Mouse (Mus musculus): ENCODE measurements around the gene Capns2. TPM values are rescaled to one million over a fixed set of nuclear protein-coding genes. Genes with fewer than 3 reads are reported as not detected.

The Capns2 gene
- polyA plus RNA-seq (2015; fragmentation: Nextera tagmentation; extraction: Ambion mirVana), result 0.21 and 0.40 TPM in 2 replicates

DNA sequence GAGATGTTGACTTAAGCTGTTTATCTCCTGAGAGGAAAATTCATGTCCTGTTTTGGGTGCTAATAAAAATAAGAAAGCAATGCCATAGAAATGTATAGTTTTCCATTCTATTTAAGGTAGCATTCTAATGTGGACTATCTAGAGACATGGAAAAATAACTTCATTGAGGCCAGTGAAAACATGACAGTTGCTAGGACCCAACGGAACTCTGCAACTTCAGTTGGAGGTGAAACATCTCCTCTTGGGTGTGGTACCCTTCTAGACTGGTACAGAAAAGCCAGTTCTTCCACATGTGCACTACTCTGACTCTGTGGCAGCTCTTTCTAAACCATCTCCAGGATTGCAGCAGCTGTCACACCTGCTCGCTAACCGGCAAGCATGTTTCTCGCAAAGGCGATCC, at the start of gene Capns2:
Gene Capns2 (plus strand): TSS at position 301 of the 400 bp plus-strand sequence.
- H3K27me3 ChIP-seq, result no peaks in the 10 kb centered on the region
- H3K4me1 ChIP-seq, result no peaks in the 10 kb centered on the region
- no peak within 1 kb of the TSS for H3K4me2 ChIP-seq
- H3K36me3 ChIP-seq, result no peaks in the 10 kb centered on the region
- H3K9ac ChIP-seq, result no peak within 1 kb of the TSS
- 92% methylated on average over 5 of the region's 5 CpGs for WGBS
- H3K9me3 ChIP-seq, result no peaks in the 10 kb centered on the region
- no peak for ATAC-seq (ENCODE audit: borderline replicate concordance, extremely low read depth, low FRiP score, low TSS enrichment)
- H3K27ac ChIP-seq, result no peak within 1 kb of the TSS
- no peak within 1 kb of the TSS for H3K4me3 ChIP-seq

DNA sequence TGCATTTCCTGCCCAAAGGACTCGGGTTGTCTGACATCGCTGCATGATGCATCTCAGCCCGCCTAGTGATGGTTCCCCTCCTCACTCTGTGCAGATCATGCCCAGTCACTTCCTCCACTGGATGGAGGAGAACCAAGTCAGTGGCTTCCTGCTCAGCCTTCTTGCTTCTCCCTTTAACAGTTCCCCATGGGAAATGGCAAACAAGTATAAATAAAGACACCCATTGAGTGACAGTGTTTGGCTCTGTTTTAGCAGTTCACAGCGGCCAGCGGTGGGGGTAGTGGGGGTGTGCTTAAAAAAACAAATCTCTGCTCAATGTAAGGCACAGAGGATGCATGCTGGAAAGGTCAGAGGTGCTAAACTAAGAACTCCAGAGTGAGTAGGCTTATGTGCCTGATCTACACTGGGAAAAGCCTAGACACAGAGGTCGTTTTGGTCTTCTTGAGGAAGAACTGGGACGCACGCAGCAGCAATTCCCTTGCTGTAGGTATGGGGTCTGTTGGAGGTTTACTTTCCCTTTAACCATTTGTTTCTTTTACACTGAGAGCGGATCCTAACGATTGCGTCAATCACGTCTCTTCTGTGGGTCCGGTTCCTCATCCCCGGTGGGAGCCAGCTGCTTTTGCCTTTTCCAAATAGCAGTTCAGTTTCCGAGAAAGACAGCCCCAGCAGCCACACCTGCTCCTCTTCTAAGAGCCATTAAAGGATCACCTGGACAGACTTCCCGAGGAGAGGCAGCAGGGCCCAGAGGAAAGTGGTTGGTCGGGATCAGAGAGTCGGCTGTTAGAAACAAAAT, 47.8 kb upstream of the Capns2 start:
- ATAC-seq (ENCODE audit: borderline replicate concordance, extremely low read depth, low FRiP score, low TSS enrichment), result no peak
- H3K4me1 ChIP-seq, result peaks cover 69% of the 10 kb centered on the region
- WGBS, result 34% methylated on average over 18 of the region's 18 CpGs

DNA sequence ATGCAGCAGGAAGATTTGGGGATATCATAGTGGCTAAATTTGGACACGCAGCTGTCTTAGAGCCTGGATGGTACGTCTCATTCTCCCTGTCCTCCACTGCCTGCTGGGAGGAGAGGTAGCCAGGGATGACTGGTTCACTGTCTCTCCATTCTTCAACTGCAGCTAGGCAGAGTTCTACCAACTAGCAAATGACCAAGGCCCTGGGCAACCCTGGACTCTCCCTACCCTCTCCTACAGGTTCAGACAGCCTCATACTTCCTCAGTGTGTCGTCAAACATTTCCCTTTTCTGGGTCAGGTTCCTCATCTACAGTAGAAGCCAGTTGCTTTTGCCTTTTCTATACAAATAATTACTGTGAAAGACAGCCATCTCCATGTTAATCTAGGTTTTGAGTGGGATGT, 46.5 kb upstream of the Capns2 start:
- no peaks in the 10 kb centered on the region for H3K27me3 ChIP-seq
- ATAC-seq (ENCODE audit: borderline replicate concordance, extremely low read depth, low FRiP score, low TSS enrichment), result no peak
- H3K4me3 ChIP-seq, result peak overlapping the region; percentile 60; the same call in 1 of the 2 replicates
- H3K9ac ChIP-seq, result no peak overlapping the region
- H3K36me3 ChIP-seq, result 0 out of 2 replicates have a peak, but pooled peaks cover 9% of the 10 kb centered on the region
- peak overlapping the region; percentile 84; the same call in 1 of the 2 replicates for H3K4me2 ChIP-seq
- 79% methylated on average over 3 of the region's 3 CpGs for WGBS
- no peak overlapping the region for H3K27ac ChIP-seq
- peaks cover 58% of the 10 kb centered on the region for H3K4me1 ChIP-seq
- H3K9me3 ChIP-seq, result no peaks in the 10 kb centered on the region

More for the DNA sequence above, 47.8 kb upstream of the Capns2 start:
- Histone ChIP-seq H3K9ac (no peak overlapping the region), H3K9me3 (no peaks in the 10 kb centered on the region), H3K4me3 (no peak overlapping the region), H3K27me3 (no peaks in the 10 kb centered on the region), H3K36me3 (0 out of 2 replicates have a peak, but pooled peaks cover 9% of the 10 kb centered on the region), H3K27ac (no peak overlapping the region), H3K4me2 (no peak overlapping the region)

DNA sequence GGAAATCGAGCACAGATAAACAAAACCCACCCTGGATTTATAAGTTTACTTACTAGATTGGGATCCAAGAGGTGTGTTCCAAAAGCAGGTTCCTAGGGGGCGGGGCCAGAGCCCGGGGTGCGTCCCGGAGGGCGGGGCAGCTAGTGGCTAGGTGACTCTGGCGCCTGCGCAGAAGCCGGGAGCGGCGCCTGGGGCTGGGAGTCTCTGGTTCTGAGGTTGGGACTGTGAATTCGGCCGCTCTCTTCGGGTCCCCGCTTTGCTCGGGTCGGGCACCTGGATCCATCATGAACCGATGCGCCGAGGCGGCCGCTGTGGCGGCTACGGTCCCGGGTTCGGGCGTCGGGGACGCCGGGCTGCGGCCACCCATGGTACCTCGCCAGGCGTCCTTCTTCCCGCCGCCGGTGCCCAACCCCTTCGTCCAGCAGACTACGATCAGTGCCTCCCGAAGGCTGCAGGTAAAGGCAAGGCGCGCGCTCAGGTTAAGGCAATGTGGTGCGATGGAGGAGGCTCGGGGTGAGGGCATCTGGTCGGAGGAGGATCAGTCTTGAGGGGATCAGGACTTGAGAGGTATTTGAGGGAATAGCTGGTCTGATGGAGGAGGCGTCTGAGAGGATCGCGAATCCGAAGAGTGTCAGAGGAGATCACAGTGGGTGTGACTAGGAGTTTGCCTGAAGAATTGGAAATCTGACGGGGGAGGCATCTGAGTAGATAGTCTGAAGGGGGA, 45.9 kb upstream of the Capns2 start, which contains the start of gene Lpcat2:
Gene Lpcat2 (plus strand): TSS at position 169 of the 724 bp plus-strand sequence.
- H3K9ac ChIP-seq, result peak within 1 kb of the TSS; percentile 58
- H3K9me3 ChIP-seq, result no peaks in the 10 kb centered on the region
- H3K27ac ChIP-seq, result no peak within 1 kb of the TSS
- 0 out of 2 replicates have a peak, but pooled peaks cover 9% of the 10 kb centered on the region for H3K36me3 ChIP-seq
- H3K4me1 ChIP-seq, result peaks cover 52% of the 10 kb centered on the region
- WGBS, result 2% methylated on average over 50 of the region's 50 CpGs
- H3K4me3 ChIP-seq, result peak within 1 kb of the TSS; percentile 60
- ATAC-seq (ENCODE audit: borderline replicate concordance, extremely low read depth, low FRiP score, low TSS enrichment), result peak; percentile 36; the same call in 1 of the 2 replicates
- peak within 1 kb of the TSS; percentile 84 for H3K4me2 ChIP-seq
- no peaks in the 10 kb centered on the region for H3K27me3 ChIP-seq

DNA sequence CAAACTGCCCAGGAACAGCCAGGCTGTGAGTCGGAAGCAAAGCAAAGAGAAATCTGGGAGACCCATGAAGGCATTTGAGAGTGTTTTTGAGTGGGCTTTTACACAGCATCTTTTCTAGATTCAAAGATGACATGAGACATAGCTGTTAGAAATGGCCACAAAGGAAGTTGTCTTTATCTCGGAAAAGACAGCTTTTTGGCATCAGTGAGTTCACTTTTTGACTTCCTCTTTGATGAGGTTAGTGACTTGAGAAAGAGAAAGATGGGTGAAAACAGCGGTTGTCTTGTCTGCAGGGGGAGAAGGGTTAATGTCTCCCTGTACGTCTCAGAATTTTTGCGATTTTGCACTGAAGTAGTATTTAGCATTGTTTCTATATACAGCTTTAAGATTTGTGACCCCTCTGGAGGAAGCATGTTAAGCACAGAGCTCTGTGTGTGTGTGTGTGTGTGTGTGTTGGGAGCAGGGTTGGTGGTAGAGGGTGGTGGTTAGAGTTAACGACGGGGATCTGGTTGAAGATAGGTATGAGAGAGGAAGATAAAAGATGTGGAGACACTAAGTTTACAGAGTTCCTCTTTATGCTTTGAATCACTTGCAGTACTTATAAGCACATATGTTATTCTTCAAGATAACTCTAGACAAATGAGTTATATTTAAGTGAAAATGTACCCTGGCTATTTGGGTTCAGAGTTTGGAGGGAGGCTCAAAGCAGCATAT, 44.8 kb upstream of the Capns2 start:
- Histone ChIP-seq H3K4me2 (peak overlapping the region; percentile 84), H3K36me3 (0 out of 2 replicates have a peak, but pooled peaks cover 9% of the 10 kb centered on the region), H3K4me1 (peaks cover 41% of the 10 kb centered on the region), H3K9ac (no peak overlapping the region), H3K4me3 (peak overlapping the region; percentile 60; the same call in 1 of the 2 replicates), H3K27ac (no peak overlapping the region), H3K9me3 (no peaks in the 10 kb centered on the region), H3K27me3 (no peaks in the 10 kb centered on the region)
- no peak for ATAC-seq (ENCODE audit: borderline replicate concordance, extremely low read depth, low FRiP score, low TSS enrichment)
- WGBS, result 53% methylated on average over 7 of the region's 7 CpGs

DNA sequence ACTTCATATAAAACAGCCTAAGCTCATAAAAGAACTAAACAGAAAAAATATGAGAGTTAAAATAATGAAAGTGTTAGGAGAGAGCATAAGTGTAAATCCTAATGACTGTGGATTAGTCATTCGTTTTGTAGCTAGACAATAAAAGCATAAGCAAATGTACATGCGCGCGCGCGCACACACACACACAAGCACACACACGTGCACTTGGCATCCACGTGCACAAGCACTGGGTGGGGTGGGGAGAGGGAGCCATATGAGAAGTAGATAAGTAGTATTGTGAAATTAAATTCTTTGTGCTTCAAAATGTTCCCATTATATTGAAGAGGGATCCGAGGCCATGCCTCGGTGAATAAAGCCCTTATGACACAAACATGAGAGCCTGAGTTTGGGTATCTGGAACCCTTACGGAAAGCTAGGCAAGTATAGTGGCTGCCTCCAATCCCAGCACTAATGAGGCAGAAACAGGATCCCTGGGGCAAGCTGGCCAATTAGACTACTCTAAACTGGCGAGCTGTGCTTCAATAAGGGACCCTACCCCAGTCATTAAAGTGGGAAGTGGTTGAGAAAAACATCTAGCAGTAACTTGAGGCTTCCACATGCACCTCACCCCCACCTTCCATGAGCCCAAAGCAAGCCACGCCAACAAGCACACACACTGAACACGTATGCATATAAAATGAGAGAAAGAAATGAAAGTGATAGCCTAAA, 42.6 kb upstream of the Capns2 start:
- no peak for ATAC-seq (ENCODE audit: borderline replicate concordance, extremely low read depth, low FRiP score, low TSS enrichment)
- Histone ChIP-seq H3K4me1 (peaks cover 24% of the 10 kb centered on the region), H3K4me2 (no peak overlapping the region), H3K9ac (no peak overlapping the region), H3K36me3 (0 out of 2 replicates have a peak, but pooled peaks cover 2% of the 10 kb centered on the region), H3K27ac (no peak overlapping the region), H3K27me3 (no peaks in the 10 kb centered on the region), H3K4me3 (no peak overlapping the region), H3K9me3 (no peaks in the 10 kb centered on the region)
- 86% methylated on average over 14 of the region's 14 CpGs for WGBS

DNA sequence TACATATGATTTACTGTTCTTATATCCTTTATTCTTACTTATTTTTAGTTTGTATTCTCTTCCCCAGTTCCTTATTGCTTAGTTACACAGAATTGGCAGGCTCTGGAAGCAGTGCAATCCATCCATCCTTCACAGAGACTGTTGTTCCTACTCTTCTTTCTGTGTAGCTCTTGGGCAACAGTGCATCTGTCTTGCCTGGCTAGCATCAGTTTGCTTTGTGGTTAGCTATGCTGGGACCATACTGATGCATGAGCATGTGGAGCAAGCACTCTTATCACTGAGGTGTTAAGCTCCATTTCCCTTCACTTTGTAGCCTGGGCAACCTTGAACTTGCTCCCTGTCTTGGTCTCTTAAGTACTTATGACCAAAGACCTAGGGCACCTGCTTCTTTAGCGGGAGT, 39.2 kb upstream of the Capns2 start:
- Histone ChIP-seq H3K27me3 (no peaks in the 10 kb centered on the region), H3K36me3 (no peaks in the 10 kb centered on the region), H3K27ac (no peak overlapping the region), H3K4me2 (no peak overlapping the region), H3K4me3 (no peak overlapping the region), H3K9me3 (no peaks in the 10 kb centered on the region), H3K4me1 (no peaks in the 10 kb centered on the region), H3K9ac (no peak overlapping the region)
- ATAC-seq (ENCODE audit: borderline replicate concordance, extremely low read depth, low FRiP score, low TSS enrichment), result no peak
- 92% methylated on average over 1 of the region's 1 CpGs for WGBS

DNA sequence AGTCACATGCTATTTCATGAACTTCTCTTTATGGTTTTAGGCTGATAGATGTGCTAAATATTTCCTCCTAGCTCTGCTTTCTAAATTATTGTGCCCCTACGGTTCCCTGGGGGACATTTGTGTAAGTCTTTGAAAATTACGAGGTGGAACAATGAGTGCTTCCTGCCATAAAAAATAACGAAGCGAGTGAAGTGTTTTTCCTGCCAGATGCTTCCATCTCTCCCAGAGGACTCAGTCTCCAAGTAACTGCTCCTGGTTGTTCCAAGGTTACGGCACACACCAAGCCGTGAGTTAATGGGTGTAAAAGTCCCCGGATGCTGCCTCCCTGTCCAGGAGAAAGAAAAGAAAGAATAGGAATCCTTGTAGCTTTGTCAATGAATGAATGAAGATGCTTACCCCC, 30.9 kb upstream of the Capns2 start:
- Histone ChIP-seq H3K27ac (no peak overlapping the region), H3K4me2 (no peak overlapping the region), H3K4me1 (no peaks in the 10 kb centered on the region), H3K9ac (no peak overlapping the region), H3K27me3 (no peaks in the 10 kb centered on the region), H3K4me3 (no peak overlapping the region), H3K36me3 (no peaks in the 10 kb centered on the region), H3K9me3 (no peaks in the 10 kb centered on the region)
- WGBS, result 48% methylated on average over 7 of the region's 7 CpGs
- ATAC-seq (ENCODE audit: borderline replicate concordance, extremely low read depth, low FRiP score, low TSS enrichment), result no peak

DNA sequence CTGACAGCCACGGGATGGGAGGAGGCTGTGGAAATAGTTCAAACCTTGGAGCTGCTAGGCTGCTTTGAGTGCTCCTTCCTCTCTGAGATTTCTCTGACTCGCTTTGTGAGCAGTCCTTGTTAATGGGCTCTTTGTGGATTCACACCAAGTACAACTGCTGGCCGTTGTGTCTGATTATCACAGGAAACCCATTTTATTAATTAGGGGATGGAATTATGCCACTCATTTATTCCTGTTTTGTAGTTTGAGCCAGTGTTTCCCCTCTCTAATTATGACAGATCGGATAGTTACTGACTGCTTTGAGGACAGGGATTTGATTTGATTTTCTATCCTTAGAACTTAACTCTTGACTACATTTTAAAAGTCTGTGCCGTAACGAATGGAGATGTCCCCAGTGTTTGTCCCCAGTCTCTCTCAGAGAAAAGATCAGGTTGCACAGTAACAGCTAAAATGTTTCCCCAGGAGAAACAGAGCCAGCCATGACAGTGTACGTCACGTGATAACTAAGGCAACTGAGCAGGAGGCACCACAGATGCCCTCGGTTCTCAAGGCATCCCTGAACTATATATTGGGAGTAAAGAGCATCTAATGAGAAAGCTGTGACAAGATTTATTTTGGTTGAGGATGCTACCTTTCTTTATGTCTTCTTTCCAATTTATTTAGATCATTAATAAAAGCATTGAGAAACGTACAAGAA, 29.0 kb upstream of the Capns2 start:
- no peaks in the 10 kb centered on the region for H3K9me3 ChIP-seq
- H3K4me2 ChIP-seq, result no peak overlapping the region
- ATAC-seq (ENCODE audit: borderline replicate concordance, extremely low read depth, low FRiP score, low TSS enrichment), result no peak
- 72% methylated on average over 10 of the region's 10 CpGs for WGBS
- no peak overlapping the region for H3K27ac ChIP-seq
- H3K4me1 ChIP-seq, result no peaks in the 10 kb centered on the region
- H3K9ac ChIP-seq, result no peak overlapping the region
- no peaks in the 10 kb centered on the region for H3K36me3 ChIP-seq
- no peak overlapping the region for H3K4me3 ChIP-seq
- H3K27me3 ChIP-seq, result no peaks in the 10 kb centered on the region

DNA sequence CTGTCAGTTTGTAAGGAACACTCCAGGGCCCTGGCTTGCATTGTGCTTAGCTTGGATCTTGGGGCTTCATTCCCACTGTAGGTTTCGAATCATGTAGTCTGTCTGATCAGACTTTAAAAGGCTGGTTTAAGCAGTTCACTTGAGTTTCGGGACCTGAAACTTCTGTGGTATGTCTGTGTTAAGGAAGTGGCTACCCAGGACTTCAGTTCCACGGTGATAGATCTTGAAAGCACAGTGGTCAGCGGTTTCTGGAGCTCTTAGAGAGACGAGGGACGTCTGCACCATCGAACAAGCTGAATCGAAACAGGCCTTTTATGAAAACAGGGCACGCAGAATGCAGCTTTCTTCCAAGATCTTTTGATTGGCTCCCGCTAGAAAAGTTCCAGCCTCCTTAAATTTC, 25.4 kb upstream of the Capns2 start:
- no peak overlapping the region for H3K4me2 ChIP-seq
- H3K27ac ChIP-seq, result no peak overlapping the region
- H3K36me3 ChIP-seq, result 0 out of 2 replicates have a peak, but pooled peaks cover 3% of the 10 kb centered on the region
- no peak overlapping the region for H3K4me3 ChIP-seq
- H3K9ac ChIP-seq, result no peak overlapping the region
- WGBS, result 85% methylated on average over 10 of the region's 10 CpGs
- 0 out of 2 replicates have a peak, but pooled peaks cover 4% of the 10 kb centered on the region for H3K9me3 ChIP-seq
- H3K27me3 ChIP-seq, result no peaks in the 10 kb centered on the region
- no peak for ATAC-seq (ENCODE audit: borderline replicate concordance, extremely low read depth, low FRiP score, low TSS enrichment)
- H3K4me1 ChIP-seq, result no peaks in the 10 kb centered on the region

Data from lung, embryonic 15.5 days (tissue).